Mouse (Mus musculus): ENCODE measurements around the gene Anks1.

- TF ChIP-seq CTCF (IDR thresholded peaks at IDR 0.05; ENCODE audit: control insufficient read depth, insufficient read depth, low read length) (no peak), POLR2A (IDR thresholded peaks at IDR 0.05; ENCODE audit: borderline replicate concordance, control insufficient read depth, low read depth, low read length) (no peak)
These were observed 35.5 kb upstream of the Anks1 start for GRCm38 (mm10) chr17:27873583-27873982.
